Mouse (Mus musculus) spleen, adult 10 weeks (tissue): ENCODE measurements around the gene Pex26. TPM values are rescaled to one million over a fixed set of nuclear protein-coding genes. Genes with fewer than 3 reads are reported as not detected.

ENCODE experiments used
- polyA plus RNA-seq: library from polyadenylated mRNA; stranded (reverse); fragments of 350-450 nt; fragmentation: Illumina TruSeq; extraction: RNeasy Lipid Tissue Mini Kit (QIAGEN cat#74804); gene quantifications from one replicate; pipeline ENCODE4 v1.2.3, GENCODE M21; 2015; ENCODE audit warnings: low replicate concordance; ENCODE audit not compliant: insufficient read depth

Pex26 gene
- polyA plus RNA-seq: 7.7 TPM

GRCm38 (mm10) chr6:121183414-121184173, at the start of gene Pex26:
Pex26 (plus strand) TSS chr6:121183667.

GRCm38 (mm10) chr6:121210149-121210925, 26.9 kb downstream of the Pex26 start, which contains the start of gene Tuba8:
Tuba8 (plus strand) TSS chr6:121210696.

GRCm38 (mm10) chr6:121245127-121246036, 61.9 kb downstream of the Pex26 start, which contains the start of gene Usp18:
Usp18 (plus strand) TSS chr6:121245906.

Other genes with a start within 250 kb of the Pex26 start
- gene Mical3, start 52.7 kb upstream of the Pex26 start, polyA plus RNA-seq: 15.9 TPM
- gene Tuba8, start 27.0 kb downstream of the Pex26 start, polyA plus RNA-seq: 0.17 TPM
- gene Usp18, start 62.2 kb downstream of the Pex26 start, polyA plus RNA-seq: 19.2 TPM
- 0.33 TPM for gene Slc6a13, start 116.6 kb downstream of the Pex26 start, polyA plus RNA-seq
- 1.8 TPM for gene Slc6a12, start 159.4 kb downstream of the Pex26 start, polyA plus RNA-seq